Mouse (Mus musculus): ENCODE measurements around the gene Optn. TPM values are rescaled to one million over a fixed set of nuclear protein-coding genes. Genes with fewer than 3 reads are reported as not detected.

Gene Optn
- total and polyA plus RNA-seq, 3 experiments = 29.3 to 139 (median 65.2) TPM

- Histone ChIP-seq H3K4me1 (ENCODE audit: insufficient read depth, low read depth, low read length) (peaks cover 44% of the 10 kb centered on the region), H3K4me3 (ENCODE audit: low read depth, low read length) (no peak overlapping the region), H3K9me3 (replicated peaks) (no peaks in the 10 kb centered on the region), H3K36me3 (replicated peaks) (peaks cover 79% of the 10 kb centered on the region), H3K27me3 (ENCODE audit: insufficient read depth, low read length) (no peaks in the 10 kb centered on the region)
- no peak for DNase-seq (ENCODE audit: low spot score)
- TF ChIP-seq POLR2AphosphoS5 (IDR thresholded peaks at IDR 0.05; ENCODE audit: insufficient replicate concordance, low read depth, low read length) (no peak), GATA1 (IDR thresholded peaks at IDR 0.05; ENCODE audit: borderline replicate concordance, low read length) (no peak), CTCF (IDR thresholded peaks at IDR 0.05; ENCODE audit: low read depth, low read length) (no peak), TAL1 (conservative IDR thresholded peaks at IDR 0.05; ENCODE audit: low read depth, low read length) (no peak), GATA2 (IDR thresholded peaks at IDR 0.05; ENCODE audit: borderline replicate concordance, low read depth, low read length) (no peak)
- ATAC-seq (ENCODE audit: extremely low read depth, insufficient number of reproducible peaks, low FRiP score, poor library complexity, severe bottlenecking) = no peak
These were observed 26.5 kb downstream of the Optn start for GRCm38 (mm10) chr2:5037390-5037789.

GRCm38 (mm10) chr2:5036411-5037076, 27.3 kb downstream of the Optn start:
- TF ChIP-seq TAL1 (conservative IDR thresholded peaks at IDR 0.05; ENCODE audit: low read depth, low read length) (no peak), CTCF (IDR thresholded peaks at IDR 0.05; ENCODE audit: low read depth, low read length) (no peak), GATA1 (IDR thresholded peaks at IDR 0.05; ENCODE audit: borderline replicate concordance, low read length) (no peak), GATA2 (IDR thresholded peaks at IDR 0.05; ENCODE audit: borderline replicate concordance, low read depth, low read length) (no peak), POLR2AphosphoS5 (IDR thresholded peaks at IDR 0.05; ENCODE audit: insufficient replicate concordance, low read depth, low read length) (no peak)
- ATAC-seq (ENCODE audit: extremely low read depth, insufficient number of reproducible peaks, low FRiP score, poor library complexity, severe bottlenecking) = no peak
- DNase-seq (ENCODE audit: low spot score) = no peak
- H3K27me3 ChIP-seq (ENCODE audit: insufficient read depth, low read length) = no peaks in the 10 kb centered on the region
- H3K9me3 ChIP-seq (replicated peaks) = no peaks in the 10 kb centered on the region
- peaks cover 79% of the 10 kb centered on the region for H3K36me3 ChIP-seq (replicated peaks)
- H3K4me1 ChIP-seq (ENCODE audit: insufficient read depth, low read depth, low read length) = peaks cover 36% of the 10 kb centered on the region
- H3K4me3 ChIP-seq (ENCODE audit: low read depth, low read length) = no peak overlapping the region

- peaks cover 26% of the 10 kb centered on the region for H3K4me1 ChIP-seq (ENCODE audit: insufficient read depth, low read depth, low read length)
- no peak for DNase-seq (ENCODE audit: low spot score)
- no peaks in the 10 kb centered on the region for H3K9me3 ChIP-seq (replicated peaks)
- ATAC-seq (ENCODE audit: extremely low read depth, insufficient number of reproducible peaks, low FRiP score, poor library complexity, severe bottlenecking) = no peak
- peaks cover 86% of the 10 kb centered on the region for H3K36me3 ChIP-seq (replicated peaks)
- no peaks in the 10 kb centered on the region for H3K27me3 ChIP-seq (ENCODE audit: insufficient read depth, low read length)
- no peak overlapping the region for H3K4me3 ChIP-seq (ENCODE audit: low read depth, low read length)
- TF ChIP-seq TAL1 (conservative IDR thresholded peaks at IDR 0.05; ENCODE audit: low read depth, low read length) = no peak
- no peak for TF ChIP-seq GATA2 (IDR thresholded peaks at IDR 0.05; ENCODE audit: borderline replicate concordance, low read depth, low read length)
- no peak for TF ChIP-seq GATA1 (IDR thresholded peaks at IDR 0.05; ENCODE audit: borderline replicate concordance, low read length)
- TF ChIP-seq POLR2AphosphoS5 (IDR thresholded peaks at IDR 0.05; ENCODE audit: insufficient replicate concordance, low read depth, low read length) = no peak
- TF ChIP-seq CTCF (IDR thresholded peaks at IDR 0.05; ENCODE audit: low read depth, low read length) = no peak
These were observed 28.6 kb downstream of the Optn start for GRCm38 (mm10) chr2:5035241-5035640.

DNA sequence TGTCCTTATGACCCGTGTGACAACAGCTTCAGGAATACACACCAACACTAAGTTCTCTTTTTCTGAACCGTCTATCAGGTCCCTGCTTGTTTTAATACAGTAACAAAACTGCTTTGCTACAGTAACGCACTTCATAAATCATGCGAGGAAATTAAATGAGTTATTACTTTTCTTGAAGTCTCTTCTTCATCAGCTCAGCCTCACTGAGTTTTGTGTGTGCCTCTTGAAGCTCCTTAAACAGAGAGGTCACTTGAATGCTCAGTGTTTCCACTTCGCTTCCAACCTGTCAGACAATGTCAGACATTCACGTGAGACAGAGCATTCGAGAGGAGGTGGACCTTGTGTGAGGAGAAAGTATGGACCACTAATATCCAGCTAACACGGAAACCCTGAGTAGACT, 29.1 kb downstream of the Optn start:
- no peak for DNase-seq (ENCODE audit: low spot score)
- Histone ChIP-seq H3K4me1 (ENCODE audit: insufficient read depth, low read depth, low read length) (peaks cover 22% of the 10 kb centered on the region), H3K27me3 (ENCODE audit: insufficient read depth, low read length) (no peaks in the 10 kb centered on the region), H3K9me3 (replicated peaks) (no peaks in the 10 kb centered on the region), H3K4me3 (ENCODE audit: low read depth, low read length) (no peak overlapping the region), H3K36me3 (replicated peaks) (peaks cover 86% of the 10 kb centered on the region)
- ATAC-seq (ENCODE audit: extremely low read depth, insufficient number of reproducible peaks, low FRiP score, poor library complexity, severe bottlenecking) = no peak
- no peak for TF ChIP-seq POLR2AphosphoS5 (IDR thresholded peaks at IDR 0.05; ENCODE audit: insufficient replicate concordance, low read depth, low read length)

GRCm38 (mm10) chr2:5033546-5034420, 30.1 kb downstream of the Optn start:
- peaks cover 87% of the 10 kb centered on the region for H3K36me3 ChIP-seq (replicated peaks)
- ATAC-seq (ENCODE audit: extremely low read depth, insufficient number of reproducible peaks, low FRiP score, poor library complexity, severe bottlenecking) (no peak), DNase-seq (ENCODE audit: low spot score) (no peak)
- H3K4me1 ChIP-seq (ENCODE audit: insufficient read depth, low read depth, low read length) = peaks cover 15% of the 10 kb centered on the region
- H3K27me3 ChIP-seq (ENCODE audit: insufficient read depth, low read length) = no peaks in the 10 kb centered on the region
- H3K4me3 ChIP-seq (ENCODE audit: low read depth, low read length) = no peak overlapping the region
- H3K9me3 ChIP-seq (replicated peaks) = no peaks in the 10 kb centered on the region
- TF ChIP-seq GATA2 (IDR thresholded peaks at IDR 0.05; ENCODE audit: borderline replicate concordance, low read depth, low read length) (no peak), GATA1 (IDR thresholded peaks at IDR 0.05; ENCODE audit: borderline replicate concordance, low read length) (no peak), POLR2AphosphoS5 (IDR thresholded peaks at IDR 0.05; ENCODE audit: insufficient replicate concordance, low read depth, low read length) (no peak), TAL1 (conservative IDR thresholded peaks at IDR 0.05; ENCODE audit: low read depth, low read length) (no peak), CTCF (IDR thresholded peaks at IDR 0.05; ENCODE audit: low read depth, low read length) (no peak)

DNA sequence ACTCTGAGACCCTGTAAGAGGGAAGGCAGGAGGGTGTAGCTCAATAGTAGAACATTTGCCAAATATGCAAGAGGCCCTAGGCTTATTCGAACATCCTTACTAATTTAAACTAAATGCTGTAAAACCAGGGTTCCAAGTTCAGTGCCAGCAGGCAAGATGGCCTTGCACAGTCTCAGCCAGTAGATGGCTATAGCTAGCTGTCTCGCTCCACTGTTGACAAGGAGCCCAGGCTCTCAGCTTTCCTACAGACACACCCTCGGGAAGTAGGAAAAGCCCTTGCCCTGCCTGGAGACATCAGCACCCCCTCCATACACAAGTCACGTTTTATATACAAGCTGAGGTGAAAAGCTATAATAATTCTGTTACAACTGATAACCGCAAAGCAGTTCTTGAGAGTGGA, 31.2 kb downstream of the Optn start:
- TF ChIP-seq GATA1 (IDR thresholded peaks at IDR 0.05; ENCODE audit: borderline replicate concordance, low read length) = no peak
- no peak for TF ChIP-seq CTCF (IDR thresholded peaks at IDR 0.05; ENCODE audit: low read depth, low read length)
- no peak for TF ChIP-seq TAL1 (conservative IDR thresholded peaks at IDR 0.05; ENCODE audit: low read depth, low read length)
- no peak for TF ChIP-seq POLR2AphosphoS5 (IDR thresholded peaks at IDR 0.05; ENCODE audit: insufficient replicate concordance, low read depth, low read length)
- TF ChIP-seq GATA2 (IDR thresholded peaks at IDR 0.05; ENCODE audit: borderline replicate concordance, low read depth, low read length) = no peak
- DNase-seq (ENCODE audit: low spot score) = no peak
- Histone ChIP-seq H3K9me3 (replicated peaks) (no peaks in the 10 kb centered on the region), H3K36me3 (replicated peaks) (peaks cover 87% of the 10 kb centered on the region), H3K27me3 (ENCODE audit: insufficient read depth, low read length) (no peaks in the 10 kb centered on the region), H3K4me1 (ENCODE audit: insufficient read depth, low read depth, low read length) (peaks cover 13% of the 10 kb centered on the region), H3K4me3 (ENCODE audit: low read depth, low read length) (no peak overlapping the region)
- no peak for ATAC-seq (ENCODE audit: extremely low read depth, insufficient number of reproducible peaks, low FRiP score, poor library complexity, severe bottlenecking)

Measured in G1E (cell line).